Mouse (Mus musculus) lung, postnatal 25 days (tissue): ENCODE results near the gene Nipa2.
"Not testable (repeated sequence)": the region's sequence is repeated elsewhere in the genome, so short reads cannot be mapped to it uniquely, and the experiment has no call there.

Experiments used
- DNase-seq: peaks from one replicate; pipeline ENCODE4 v3.0.0; 2022; ENCODE audit warnings: low spot score

Gene Nipa2

DNA sequence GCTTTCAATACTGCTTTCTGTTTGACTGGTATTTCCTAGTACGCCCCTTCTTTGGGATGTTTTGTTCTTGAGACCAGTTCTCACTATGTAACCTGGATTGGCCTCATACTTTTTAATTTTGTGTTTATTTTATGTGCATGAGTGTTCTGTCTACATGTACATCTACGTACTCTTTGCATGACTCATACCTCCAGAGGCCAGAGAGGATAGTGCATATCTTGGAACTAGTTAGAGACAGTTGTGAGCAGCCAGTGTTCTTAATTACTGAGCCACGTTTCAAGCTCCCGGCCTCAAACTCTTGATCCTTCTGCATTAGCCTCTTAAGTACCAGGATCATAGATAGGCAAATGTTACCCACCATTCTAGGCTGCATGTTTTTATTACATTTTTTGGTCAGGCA, 23.9 kb downstream of the Nipa2 start:
- DNase-seq: no peak

DNA sequence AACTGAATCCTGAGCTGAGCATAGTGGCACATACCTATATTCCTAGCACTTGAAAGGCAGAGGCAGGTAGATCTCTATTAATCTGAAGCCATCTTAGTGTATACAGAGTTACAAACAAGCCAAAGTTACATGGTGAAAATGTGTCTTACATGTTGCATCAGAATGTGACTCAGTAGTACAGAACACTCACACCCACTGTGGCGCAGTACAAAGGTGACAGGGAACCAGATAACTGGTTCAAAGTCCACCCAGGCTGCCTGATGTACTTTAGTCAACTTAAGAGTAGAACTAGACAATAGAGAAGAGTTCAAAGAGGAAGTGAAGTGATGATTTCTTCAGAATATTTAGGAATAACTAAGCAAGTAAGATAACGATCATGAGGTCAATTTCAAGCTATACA, 27.3 kb downstream of the Nipa2 start:
- no peak for DNase-seq

DNA sequence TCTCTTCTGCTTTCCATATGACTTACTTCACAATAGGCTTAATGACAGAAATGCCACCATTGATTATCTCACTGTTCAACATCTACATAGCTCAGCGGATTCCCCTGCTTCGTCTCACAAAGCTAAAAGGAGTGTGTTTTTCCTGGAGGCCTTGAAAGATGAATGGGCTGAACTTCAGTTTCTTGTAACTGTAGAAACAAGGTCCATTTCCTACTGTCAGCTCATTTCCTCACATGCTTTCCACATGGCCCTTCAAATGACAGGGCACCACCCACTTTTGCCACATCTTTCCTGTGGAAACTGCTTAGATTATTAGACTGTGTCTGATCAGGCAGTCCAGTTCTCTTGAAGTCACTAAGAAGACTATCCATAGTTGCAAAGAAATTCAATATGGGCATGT, 33.6 kb downstream of the Nipa2 start:
- no peak for DNase-seq

DNA sequence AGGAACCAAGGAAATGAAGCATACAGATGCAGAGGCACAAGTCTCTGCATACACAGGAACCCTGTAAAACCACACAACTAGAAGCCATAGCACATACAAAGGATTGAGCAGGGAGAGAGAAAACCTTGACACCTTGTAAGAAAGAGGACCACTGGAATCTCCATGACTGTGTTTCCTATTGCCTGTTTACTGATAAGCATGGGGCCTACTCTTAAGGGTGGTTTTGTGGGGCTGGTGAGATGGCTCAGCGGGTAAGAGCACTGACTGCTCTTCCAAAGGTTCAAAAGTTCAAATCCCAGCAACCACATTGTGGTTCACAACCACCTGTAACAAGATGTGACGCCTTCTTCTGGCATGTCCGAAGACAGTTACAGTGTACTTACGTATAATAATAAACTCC, 35.0 kb downstream of the Nipa2 start:
- DNase-seq: no peak

DNA sequence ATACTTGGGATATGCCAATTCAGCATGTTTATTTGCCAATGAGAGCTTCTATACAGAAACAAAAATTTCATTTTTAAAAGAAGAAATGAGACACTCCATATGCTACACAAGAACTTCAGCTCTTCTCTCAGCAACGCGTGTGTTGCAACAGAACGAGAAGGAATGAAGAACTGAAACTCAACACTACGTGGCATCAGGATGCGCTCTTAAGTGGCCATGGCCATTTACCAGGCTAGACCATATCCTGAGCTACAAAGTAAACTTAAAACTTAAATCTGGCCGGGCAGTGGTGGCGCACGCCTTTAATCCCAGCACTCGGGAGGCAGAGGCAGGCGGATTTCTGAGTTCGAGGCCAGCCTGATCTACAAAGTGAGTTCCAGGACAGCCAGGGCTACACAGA, 43.9 kb downstream of the Nipa2 start:
- DNase-seq: not testable (repeated sequence)

DNA sequence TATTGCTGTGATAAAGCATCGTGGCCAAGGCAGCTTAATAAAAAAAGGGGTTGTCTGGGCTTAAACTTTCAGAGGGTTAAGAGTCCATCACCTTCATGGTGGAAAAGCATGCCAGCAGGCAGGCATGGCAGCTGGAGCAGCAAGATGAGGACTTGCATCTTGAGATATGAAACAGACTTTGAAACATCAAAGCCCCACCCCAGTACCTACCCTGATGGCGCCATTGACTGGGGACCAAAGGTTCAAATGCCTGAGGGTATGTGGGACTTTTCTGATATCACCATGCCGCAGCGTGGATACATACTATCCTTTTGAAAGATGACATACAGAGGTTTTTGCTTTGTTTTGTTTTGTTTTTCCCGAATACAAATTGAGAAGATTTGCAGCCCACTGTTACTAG, 50.2 kb downstream of the Nipa2 start:
- no peak for DNase-seq

DNA sequence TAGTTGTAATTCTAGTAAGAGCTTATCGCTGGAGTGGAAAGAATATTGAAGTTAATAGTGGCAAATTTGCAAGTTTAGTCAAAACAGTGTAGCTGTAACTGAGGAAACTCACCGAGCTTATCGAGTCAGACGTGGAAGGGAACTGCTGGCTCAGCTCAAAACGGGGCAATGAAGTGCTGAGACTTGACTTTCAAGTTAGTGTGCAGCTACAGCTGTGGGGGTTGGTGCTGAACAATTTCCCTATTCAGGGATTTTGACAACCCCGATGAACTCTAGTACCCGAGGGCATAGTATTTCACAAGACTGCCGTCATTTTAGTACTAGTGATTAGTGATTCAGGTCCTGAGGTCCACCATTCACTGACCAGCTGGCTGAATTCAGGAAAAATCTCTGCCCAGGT, 50.9 kb downstream of the Nipa2 start:
- no peak for DNase-seq

DNA sequence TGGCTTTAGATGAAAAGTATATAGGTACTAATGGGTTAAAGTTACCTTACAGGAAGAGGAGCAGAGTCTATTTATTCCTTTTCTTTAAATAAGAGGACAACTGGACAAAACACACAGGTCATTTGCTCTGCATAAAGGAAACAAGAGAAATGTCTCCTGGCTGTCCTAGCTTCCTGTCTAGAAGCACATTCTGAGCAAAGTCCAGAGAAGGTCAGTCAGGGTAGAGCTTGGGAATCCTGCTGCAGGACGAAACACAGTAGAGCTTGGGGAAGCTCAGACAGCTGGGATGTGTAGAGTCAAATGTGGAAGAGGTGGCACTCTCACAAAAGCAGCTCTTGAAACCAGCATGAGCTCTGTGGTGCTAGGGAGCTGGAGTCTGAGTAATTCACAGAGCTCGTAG, 51.9 kb downstream of the Nipa2 start:
- DNase-seq: no peak

DNA sequence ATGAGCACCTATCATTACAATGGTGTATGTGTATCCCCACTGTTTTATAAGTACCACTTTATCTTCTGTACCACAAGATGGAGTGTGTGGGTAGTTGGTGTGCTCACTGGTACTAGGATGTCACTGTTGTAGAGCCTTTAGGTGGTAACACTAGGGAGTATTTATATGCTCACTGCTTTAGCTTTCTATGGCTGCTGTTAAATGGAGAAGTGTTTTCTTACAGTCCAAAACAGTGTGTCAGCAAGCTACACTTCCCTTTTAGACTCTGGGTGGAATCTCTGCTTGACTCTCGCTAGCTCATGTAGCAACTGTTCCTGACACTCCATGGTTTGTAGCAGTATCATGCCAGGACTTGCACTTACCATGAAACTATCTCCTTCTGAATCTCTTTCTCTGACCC, 52.8 kb downstream of the Nipa2 start:
- no peak for DNase-seq

DNA sequence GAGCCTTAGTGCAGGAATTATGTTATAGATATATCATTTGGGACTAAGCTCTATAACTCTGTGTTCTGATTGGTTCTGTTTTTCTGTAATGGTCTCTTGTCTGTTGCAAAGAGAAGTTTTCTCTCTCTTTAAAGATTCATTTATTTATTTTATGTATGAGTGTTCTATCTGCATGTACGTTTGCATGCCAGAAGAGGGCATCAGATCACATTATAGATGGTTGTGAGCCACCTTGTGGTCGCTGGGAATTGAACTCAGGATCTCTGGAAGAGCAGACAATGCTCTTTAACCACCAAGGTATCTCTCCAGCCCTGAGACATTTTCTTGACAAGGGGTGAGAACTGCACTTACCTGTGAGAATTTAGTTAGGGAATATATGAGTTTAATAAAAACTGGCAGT, 56.8 kb downstream of the Nipa2 start:
- no peak for DNase-seq

DNA sequence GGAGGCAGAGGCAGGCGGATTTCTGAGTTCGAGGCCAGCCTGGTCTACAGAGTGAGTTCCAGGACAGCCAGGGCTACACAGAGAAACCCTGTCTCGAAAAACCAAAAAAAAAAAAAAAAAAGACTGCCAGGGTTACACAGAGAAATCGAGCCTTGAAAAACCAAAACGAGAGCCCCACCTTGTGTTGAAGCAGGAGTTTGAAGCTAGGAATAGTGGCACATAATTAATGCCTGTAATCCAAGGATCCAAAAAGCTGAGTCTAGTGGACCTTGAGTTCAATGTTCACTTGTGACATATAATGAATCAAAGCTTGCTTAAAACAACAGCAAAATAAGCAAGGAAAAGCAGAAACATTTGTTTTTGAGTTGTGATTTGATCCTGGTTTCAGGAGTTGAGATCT, 58.5 kb downstream of the Nipa2 start:
- DNase-seq: no peak

DNA sequence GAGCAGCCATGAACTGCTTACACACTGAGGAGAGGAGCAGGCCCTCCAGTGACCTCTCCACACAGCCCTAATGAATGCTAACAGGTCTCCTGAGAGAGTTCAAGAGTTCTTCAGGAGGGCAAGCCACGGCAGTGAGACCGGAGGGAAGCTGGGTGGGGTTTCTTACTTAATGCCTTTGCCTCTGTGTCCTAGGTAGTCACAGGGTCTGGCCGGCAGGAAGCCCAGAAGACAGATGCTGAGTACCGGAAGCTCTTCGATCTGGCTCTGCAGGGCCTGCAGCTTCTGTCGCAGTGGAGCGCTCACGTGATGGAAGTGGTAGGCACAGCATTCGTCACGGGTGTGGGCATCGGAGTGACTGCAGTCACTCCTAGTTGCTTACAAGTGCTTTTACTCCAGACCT, 70.5 kb downstream of the Nipa2 start:
- peak; percentile 67 for DNase-seq

DNA sequence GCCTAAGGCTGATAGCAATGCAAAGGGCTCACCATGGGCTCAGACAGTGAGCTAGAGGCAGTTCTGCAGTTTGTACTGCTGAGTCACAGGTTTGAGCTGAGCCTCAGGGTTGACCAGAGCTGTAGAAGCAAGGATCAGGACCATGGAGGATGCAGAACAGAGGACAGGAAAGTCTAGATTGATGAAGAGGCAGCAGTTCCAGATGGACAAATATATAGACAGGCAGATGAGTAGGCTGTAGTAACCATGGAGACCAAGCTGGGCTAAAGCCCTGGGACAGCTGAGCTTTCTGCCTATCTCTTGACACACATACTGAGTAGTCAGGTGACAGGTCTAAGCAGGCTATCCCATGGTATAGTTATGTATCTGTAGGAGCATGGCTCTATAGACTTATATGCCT, 71.5 kb downstream of the Nipa2 start:
- no peak for DNase-seq

DNA sequence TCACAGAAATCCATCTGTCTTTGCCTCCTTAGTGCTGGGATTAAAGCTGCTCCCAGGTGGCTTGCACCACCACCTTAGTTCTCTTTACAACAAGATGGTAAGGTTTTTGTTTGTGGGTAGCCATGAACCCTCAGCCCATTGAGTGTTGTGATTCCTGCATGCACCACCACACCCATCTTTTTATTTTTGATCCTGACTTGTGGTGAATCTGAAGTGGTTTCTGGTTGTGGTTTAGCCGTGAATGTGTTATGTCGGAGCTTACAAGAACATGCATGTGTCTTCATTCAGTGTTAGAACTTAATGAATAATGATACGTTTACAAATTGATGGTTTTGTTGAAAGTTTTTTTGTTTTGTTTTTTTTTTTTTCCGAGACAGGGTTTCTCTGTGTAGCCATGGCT, 72.3 kb downstream of the Nipa2 start:
- no peak for DNase-seq

DNA sequence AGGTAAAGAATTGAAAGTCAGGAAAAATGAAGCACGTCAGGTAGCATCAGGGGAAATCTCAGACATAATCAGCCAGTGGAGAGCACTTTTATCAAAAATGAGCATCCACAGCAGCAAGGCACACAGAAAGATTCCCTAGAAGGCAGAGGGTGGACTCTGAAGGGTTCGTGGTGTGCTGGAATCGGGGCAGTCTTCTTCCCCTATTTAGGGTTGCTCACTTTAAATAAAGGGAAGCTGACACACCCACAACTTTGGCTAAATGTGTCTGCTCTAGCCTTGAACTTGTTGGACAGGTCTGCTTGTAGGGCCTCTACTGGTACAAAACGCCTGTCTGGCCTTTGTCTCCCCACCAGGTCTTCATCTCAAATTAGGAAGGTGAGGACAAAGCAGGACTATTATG, 73.7 kb downstream of the Nipa2 start:
- DNase-seq: no peak
